Mouse (Mus musculus) megakaryocyte, embryonic 14.5 days (primary cell): ENCODE data around the gene Adipor1.

Source experiments
- FLI1 ChIP-seq: IDR thresholded peaks from 2 replicates; pipeline ENCODE4 v1.6.1; 2012; ENCODE audit warnings: low read length, inconsistent platforms, mixed read lengths
- GATA1 ChIP-seq: IDR thresholded peaks from 3 replicates; pipeline ENCODE4 v1.6.1; 2012; ENCODE audit warnings: mixed read lengths, low read length, inconsistent platforms, borderline replicate concordance

- TF ChIP-seq GATA1, result no peak
- no peak for TF ChIP-seq FLI1
Measured at GRCm38 (mm10) chr1:134408080-134408479, 7.1 kb upstream of the Adipor1 start.
